Mouse (Mus musculus) brain, embryonic 14.5 days (tissue): ENCODE measurements around the gene Myo5c. TPM values are rescaled to one million over a fixed set of nuclear protein-coding genes. Genes with fewer than 3 reads are reported as not detected.

Experiments
- DNase-seq: peaks from one replicate; pipeline ENCODE4 v3.0.0-alpha.2; 2011; ENCODE audit warnings: low read depth
- CTCF ChIP-seq: fragments of 200-500 bp; IDR thresholded peaks from 2 replicates; pipeline ENCODE4 v1.5.1; 2012; ENCODE audit warnings: inconsistent platforms, mild to moderate bottlenecking, moderate library complexity, borderline replicate concordance; ENCODE audit not compliant: insufficient read depth, insufficient read length; ENCODE audit errors: extremely low read depth
- POLR2A ChIP-seq: fragments of 200-500 bp; IDR thresholded peaks from 2 replicates; pipeline ENCODE4 v1.6.1; 2012; ENCODE audit warnings: mild to moderate bottlenecking, inconsistent platforms, borderline replicate concordance; ENCODE audit not compliant: poor library complexity, insufficient read depth, insufficient read length, severe bottlenecking; ENCODE audit errors: extremely low read depth
- polyA plus RNA-seq: library from polyadenylated mRNA; depleted of rRNA; stranded (reverse); fragments of >200 nt; gene quantifications from 2 replicates; pipeline ENCODE4 v1.2.3, GENCODE M21; 2012

Myo5c gene
- polyA plus RNA-seq, 1 experiment = 0.64 TPM

GRCm38 (mm10) chr9:75315238-75315637, 83.4 kb downstream of the Myo5c start:
- no peak for TF ChIP-seq POLR2A
- no peak for TF ChIP-seq CTCF
- DNase-seq = no peak

- no peak for DNase-seq
- no peak for TF ChIP-seq CTCF
- TF ChIP-seq POLR2A = no peak
Measured at GRCm38 (mm10) chr9:75316771-75317170, 85.0 kb downstream of the Myo5c start.

GRCm38 (mm10) chr9:75318196-75318595, 86.4 kb downstream of the Myo5c start:
- TF ChIP-seq POLR2A (no peak), CTCF (no peak)
- no peak for DNase-seq

GRCm38 (mm10) chr9:75319365-75319764, 87.5 kb downstream of the Myo5c start:
- DNase-seq = peak; percentile 31
- peak; percentile 12; the same call in 1 of the 2 replicates for TF ChIP-seq CTCF
- no peak for TF ChIP-seq POLR2A

GRCm38 (mm10) chr9:75322099-75322885, 90.5 kb downstream of the Myo5c start:
- TF ChIP-seq POLR2A = no peak
- no peak for TF ChIP-seq CTCF

GRCm38 (mm10) chr9:75328047-75328446, 96.2 kb downstream of the Myo5c start:
- no peak for TF ChIP-seq CTCF
- TF ChIP-seq POLR2A = no peak
- DNase-seq = no peak

More at GRCm38 (mm10) chr9:75322099-75322885, 90.5 kb downstream of the Myo5c start:
- no peak for DNase-seq

- no peak for TF ChIP-seq POLR2A
- TF ChIP-seq CTCF = no peak
- DNase-seq = no peak
Measured at GRCm38 (mm10) chr9:75330821-75331220, 99.0 kb downstream of the Myo5c start.

- TF ChIP-seq CTCF = no peak
- TF ChIP-seq POLR2A = no peak
- DNase-seq = no peak
Measured at GRCm38 (mm10) chr9:75334440-75334839, 102.6 kb downstream of the Myo5c start.

GRCm38 (mm10) chr9:75338016-75338415, 106.2 kb downstream of the Myo5c start:
- DNase-seq = no peak
- TF ChIP-seq CTCF = no peak
- TF ChIP-seq POLR2A = no peak

- no peak for DNase-seq
- TF ChIP-seq POLR2A = no peak
- TF ChIP-seq CTCF = no peak
Measured at GRCm38 (mm10) chr9:75342433-75342832, 110.6 kb downstream of the Myo5c start.

- TF ChIP-seq POLR2A (no peak), CTCF (no peak)
- DNase-seq = no peak
Measured at GRCm38 (mm10) chr9:75347458-75347857, 115.6 kb downstream of the Myo5c start, which contains the start of gene Bcl2l10. TSS of gene Bcl2l10 (plus strand) at chr9:75347758.

GRCm38 (mm10) chr9:75348066-75348465, 116.2 kb downstream of the Myo5c start:
- DNase-seq = no peak
- TF ChIP-seq POLR2A (no peak), CTCF (no peak)

GRCm38 (mm10) chr9:75348641-75349040, 116.8 kb downstream of the Myo5c start:
- TF ChIP-seq POLR2A = no peak
- no peak for TF ChIP-seq CTCF
- peak; percentile 8 for DNase-seq
